Mouse (Mus musculus) heart, postnatal 0 days (tissue): ENCODE data around the gene Ccdc170.

Experiments
- CTCF ChIP-seq: IDR thresholded peaks from 2 replicates; pipeline ENCODE4 v1.5.1; 2016; ENCODE audit warnings: antibody characterized with exemption, control low read depth, low read depth
- EP300 ChIP-seq: IDR thresholded peaks from 2 replicates; pipeline ENCODE4 v1.6.1; 2016; ENCODE audit warnings: antibody characterized with exemption, low read depth

DNA sequence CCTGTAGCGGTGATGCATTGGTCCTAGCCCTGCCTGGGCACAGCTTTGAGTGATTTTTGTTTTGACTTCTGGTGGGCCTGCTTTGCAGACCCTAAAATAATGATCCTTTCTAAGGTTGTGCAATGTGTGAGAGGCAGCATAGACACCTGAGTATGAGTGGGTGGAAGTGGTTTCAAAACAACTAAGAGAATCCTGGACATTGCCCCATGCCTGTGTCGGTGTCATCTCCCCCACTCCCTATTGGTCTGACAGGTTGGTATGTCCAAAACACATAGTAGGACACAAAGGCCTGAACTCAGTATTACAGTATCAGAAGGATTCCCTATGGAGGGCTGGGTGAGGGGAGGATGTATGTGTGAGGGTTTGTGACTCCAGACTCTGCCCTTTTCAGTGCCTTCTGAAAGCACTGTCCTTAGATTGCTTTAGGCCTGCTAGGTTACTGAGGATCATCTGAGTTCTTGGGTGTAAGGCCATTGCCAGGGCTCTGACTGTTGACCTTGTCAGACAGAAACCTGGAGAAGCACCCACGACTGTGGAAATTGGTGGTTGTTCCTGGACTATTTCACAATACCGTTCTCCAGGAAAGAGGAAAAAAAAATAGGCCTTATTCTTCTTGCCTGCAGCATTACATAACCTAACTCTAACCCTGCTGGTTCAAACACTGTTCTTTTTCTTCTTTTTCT is 122.4 kb downstream of the Ccdc170 start:
- TF ChIP-seq EP300 = no peak
- no peak for TF ChIP-seq CTCF
